Mouse (Mus musculus) T-cell, adult 66 days (primary cell): ENCODE results near the gene Ube2dnl1. TPM values are rescaled to one million over a fixed set of nuclear protein-coding genes. Genes with fewer than 3 reads are reported as not detected.

Source experiments
- total RNA-seq, 2 experiments: library from RNA; stranded (reverse); gene quantifications; 3 replicates in 1 of 2; 4 replicates in 1 of 2; pipeline ENCODE4 v1.2.4; 2023

Ube2dnl1 gene
- not detected for total RNA-seq

DNA sequence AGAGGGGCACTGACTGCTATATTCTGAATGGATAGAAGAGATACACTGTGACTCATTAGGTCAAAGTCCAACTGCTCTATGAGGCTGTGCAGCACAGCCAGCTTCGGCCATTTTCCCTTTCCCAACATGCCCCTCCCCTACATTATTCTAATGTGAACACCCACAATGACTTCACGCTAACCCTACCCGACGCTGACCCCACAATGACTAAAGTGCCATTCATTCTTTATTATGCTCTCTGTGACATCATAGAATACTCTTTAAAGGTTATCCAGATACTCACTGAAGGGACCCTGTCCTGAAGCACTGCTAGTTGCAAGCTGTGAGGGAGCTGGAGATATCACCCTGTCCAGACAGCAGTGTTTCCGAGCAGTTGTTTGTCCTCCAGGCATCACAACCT, at the start of gene Ube2dnl1:
Ube2dnl1 (plus strand) TSS at position 301 of the 400 bp plus-strand sequence.

DNA sequence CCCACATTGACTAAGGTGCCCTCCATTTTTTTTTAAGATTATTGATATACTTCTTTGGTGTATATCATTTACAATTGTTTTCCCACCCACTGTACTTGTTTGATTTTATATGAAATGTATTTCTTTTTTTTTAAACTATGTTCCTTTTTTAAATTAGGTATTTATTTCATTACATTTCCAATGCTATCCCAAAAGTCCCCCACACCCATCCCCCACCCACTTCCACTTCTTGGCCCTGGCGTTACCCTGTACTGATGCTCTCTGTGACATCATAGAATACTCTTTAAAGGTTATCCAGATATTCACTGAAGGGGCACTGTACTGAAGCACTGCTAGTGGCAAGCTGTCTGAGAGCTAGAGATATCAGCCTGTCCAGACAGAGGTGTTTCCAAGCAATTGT, 2.5 kb downstream of the Ube2dnl1 start, which contains the start of gene Ube2dnl2:
Ube2dnl2 (plus strand) TSS at position 301 of the 400 bp plus-strand sequence.

Other genes starting within 250 kb of the Ube2dnl1 start
- not detected for gene Ube2dnl2, start 2.6 kb downstream of the Ube2dnl1 start, total RNA-seq